Mouse (Mus musculus) adrenal gland, postnatal 25 days (tissue): ENCODE results near the gene Ubd. TPM values are rescaled to one million over a fixed set of nuclear protein-coding genes. Genes with fewer than 3 reads are reported as not detected.
"Not testable (repeated sequence)": the region's sequence is repeated elsewhere in the genome, so short reads cannot be mapped to it uniquely, and the experiment has no call there.

ENCODE experiments used
- DNase-seq: peaks from one replicate; pipeline ENCODE4 v3.0.0; 2021; ENCODE audit warnings: mixed read lengths
- long read RNA-seq: library from polyadenylated mRNA; stranded (forward); transcript quantifications from one replicate; pipeline ENCODE4 v2.0.0, GENCODE M21; 2021
- total RNA-seq: library from RNA; stranded (reverse); gene quantifications from 2 replicates; pipeline ENCODE4 v1.2.3, GENCODE M21; 2021

Gene Ubd
- not detected in 2 replicates for total RNA-seq
- long read RNA-seq: 0 reads

GRCm38 (mm10) chr17:37193656-37194055 lies at the start of gene Ubd:
Gene Ubd, plus strand, starts transcription at chr17:37193892.
- no peak for DNase-seq

GRCm38 (mm10) chr17:37161394-37161793 lies 32.3 kb upstream of the Ubd start, which contains the start of gene Olfr93:
Gene Olfr93, minus strand, starts transcription at chr17:37161494.
- DNase-seq: no peak

- no peak for DNase-seq
These were observed 8.2 kb upstream of the Ubd start for GRCm38 (mm10) chr17:37185474-37185873.

- DNase-seq: no peak
These were observed 3.0 kb upstream of the Ubd start for GRCm38 (mm10) chr17:37190711-37191110.

GRCm38 (mm10) chr17:37193032-37193431 lies 660 bp upstream of the Ubd start:
- DNase-seq: no peak

GRCm38 (mm10) chr17:37194782-37195181 lies 1.1 kb downstream of the Ubd start:
- DNase-seq: no peak

- peak; percentile 37 for DNase-seq
These were observed 3.4 kb downstream of the Ubd start for GRCm38 (mm10) chr17:37196845-37197724.

- no peak for DNase-seq
These were observed 7.2 kb downstream of the Ubd start, which contains the start of gene Olfr94 for GRCm38 (mm10) chr17:37200894-37201293. Gene Olfr94, minus strand, starts transcription at chr17:37200994.

GRCm38 (mm10) chr17:37203206-37203916 lies 9.7 kb downstream of the Ubd start:
- DNase-seq: peak; percentile 64

- no peak for DNase-seq
These were observed 10.2 kb downstream of the Ubd start for GRCm38 (mm10) chr17:37203917-37204236.

GRCm38 (mm10) chr17:37210884-37211768 lies 17.4 kb downstream of the Ubd start:
- DNase-seq: no peak

GRCm38 (mm10) chr17:37213018-37213417 lies 19.3 kb downstream of the Ubd start, which contains the start of gene Olfr95:
Gene Olfr95, minus strand, starts transcription at chr17:37213118.
- DNase-seq: no peak

GRCm38 (mm10) chr17:37218486-37218885 lies 24.8 kb downstream of the Ubd start:
- DNase-seq: no peak

- DNase-seq: no peak
These were observed 26.2 kb downstream of the Ubd start, which contains the start of gene Olfr96 for GRCm38 (mm10) chr17:37219846-37220245. Gene Olfr96, plus strand, starts transcription at chr17:37220146.

- no peak for DNase-seq
These were observed 28.2 kb downstream of the Ubd start for GRCm38 (mm10) chr17:37221879-37222278.

- DNase-seq: not testable (repeated sequence)
These were observed 43.5 kb downstream of the Ubd start, which contains the start of gene Olfr97 for GRCm38 (mm10) chr17:37237230-37237629. Gene Olfr97, minus strand, starts transcription at chr17:37237330.

GRCm38 (mm10) chr17:37242198-37242597 lies 48.5 kb downstream of the Ubd start:
- no peak for DNase-seq

Other genes starting within 250 kb of the Ubd start
- gene Ppp1r11, start 242.2 kb upstream of the Ubd start, total RNA-seq: 78.7 and 85.4 TPM in 2 replicates
- 33.8 and 41.3 TPM in 2 replicates for gene Znrd1, start 235.3 kb upstream of the Ubd start, total RNA-seq
- gene Znrd1as, start 235.3 kb upstream of the Ubd start, total RNA-seq: 16.5 and 21.2 TPM in 2 replicates
- gene 2410137M14Rik, start 212.7 kb upstream of the Ubd start, total RNA-seq: not detected in 2 replicates
- not detected in 2 replicates for gene H2-M5, start 204.4 kb upstream of the Ubd start, total RNA-seq
- 2.5 and 3.8 TPM in 2 replicates for gene Zfp57, start 192.7 kb upstream of the Ubd start, total RNA-seq
- not detected in 2 replicates for gene Mog, start 170.5 kb upstream of the Ubd start, total RNA-seq
- 39.6 and 46.0 TPM in 2 replicates for gene Gabbr1, start 147.9 kb upstream of the Ubd start, total RNA-seq
- gene Olfr90, start 105.4 kb upstream of the Ubd start, total RNA-seq: not detected in 2 replicates
- not detected in 2 replicates for gene Olfr91, start 95.6 kb upstream of the Ubd start, total RNA-seq
- not detected in 2 replicates for gene Olfr92, start 73.8 kb upstream of the Ubd start, total RNA-seq
- gene Olfr93, start 32.4 kb upstream of the Ubd start, total RNA-seq: not detected in 2 replicates
- gene Olfr94, start 7.1 kb downstream of the Ubd start, total RNA-seq: not detected in 2 replicates
- gene Olfr95, start 19.2 kb downstream of the Ubd start, total RNA-seq: not detected in 2 replicates
- gene Olfr96, start 26.3 kb downstream of the Ubd start, total RNA-seq: not detected in 2 replicates
- not detected in 2 replicates for gene Olfr97, start 43.4 kb downstream of the Ubd start, total RNA-seq
- not detected in 2 replicates for gene Olfr98, start 69.9 kb downstream of the Ubd start, total RNA-seq
- 2.6 and 5.4 TPM in 2 replicates for gene H2-M3, start 76.3 kb downstream of the Ubd start, total RNA-seq
- not detected in 2 replicates for gene Olfr99, start 89.6 kb downstream of the Ubd start, total RNA-seq
- gene Olfr101, start 110.4 kb downstream of the Ubd start, total RNA-seq: not detected in 2 replicates
- gene Olfr102, start 123.2 kb downstream of the Ubd start, total RNA-seq: not detected in 2 replicates
- not detected in 2 replicates for gene Olfr103, start 145.8 kb downstream of the Ubd start, total RNA-seq
- not detected in 2 replicates for gene Olfr104-ps, start 165.7 kb downstream of the Ubd start, total RNA-seq
- not detected in 2 replicates for gene Olfr105-ps, start 185.1 kb downstream of the Ubd start, total RNA-seq
- gene Olfr106-ps, start 196.5 kb downstream of the Ubd start, total RNA-seq: not detected in 2 replicates
- not detected in 2 replicates for gene Olfr107, start 205.3 kb downstream of the Ubd start, total RNA-seq